Mouse (Mus musculus): Measurements from ENCODE around the gene Elmo1. TPM values are rescaled to one million over a fixed set of nuclear protein-coding genes. Genes with fewer than 3 reads are reported as not detected.

Gene Elmo1
- polyA plus RNA-seq, 1 experiment from 2014 or later, result 10.1 TPM

- Histone ChIP-seq H3K4me3 (no peak overlapping the region), H3K4me2 (no peak overlapping the region), H3K27ac (no peak overlapping the region), H3K9ac (no peak overlapping the region), H3K27me3 (no peaks in the 10 kb centered on the region), H3K36me3 (no peaks in the 10 kb centered on the region), H3K9me3 (replicated peaks) (no peaks in the 10 kb centered on the region), H3K4me1 (replicated peaks) (peaks cover 10% of the 10 kb centered on the region)
- WGBS, result 88% methylated on average over 2 of the region's 2 CpGs
- no peak for ATAC-seq (replicated peaks; ENCODE audit: insufficient number of reproducible peaks, insufficient read depth, low FRiP score, low read depth)
These were observed 217.0 kb downstream of the Elmo1 start for GRCm38 (mm10) chr13:20307381-20307780.

GRCm38 (mm10) chr13:20311612-20312011 lies 221.2 kb downstream of the Elmo1 start:
- Histone ChIP-seq H3K9me3 (replicated peaks) (no peaks in the 10 kb centered on the region), H3K36me3 (no peaks in the 10 kb centered on the region), H3K4me1 (replicated peaks) (peaks cover 4% of the 10 kb centered on the region), H3K9ac (no peak overlapping the region), H3K27me3 (no peaks in the 10 kb centered on the region), H3K4me3 (no peak overlapping the region), H3K4me2 (no peak overlapping the region), H3K27ac (no peak overlapping the region)
- ATAC-seq (replicated peaks; ENCODE audit: insufficient number of reproducible peaks, insufficient read depth, low FRiP score, low read depth), result 0 out of 2 replicates have a peak, but pooled peaks have one; percentile 35
- 21% methylated on average over 3 of the region's 3 CpGs for whole genome bisulfite sequencing

DNA sequence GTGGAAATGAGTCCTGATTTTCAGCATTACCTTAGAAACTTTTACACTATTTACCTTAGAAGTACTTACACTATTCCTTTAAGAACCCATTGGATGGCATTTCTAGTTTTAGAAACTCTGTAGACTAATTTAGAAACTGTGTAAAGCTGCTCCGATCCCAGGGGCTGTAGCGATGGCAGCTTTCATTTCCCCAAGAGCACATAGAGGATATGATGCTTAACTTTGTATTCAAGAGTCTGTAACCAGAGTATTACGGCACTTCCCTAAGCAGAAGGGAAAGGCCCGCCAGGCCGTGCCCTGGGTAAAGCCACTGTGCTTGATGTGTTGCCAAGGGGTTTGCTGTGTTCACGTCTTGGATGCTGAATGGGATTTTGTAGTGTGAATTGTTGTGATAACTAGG lies 222.9 kb downstream of the Elmo1 start:
- Histone ChIP-seq H3K4me3 (no peak overlapping the region), H3K27ac (no peak overlapping the region), H3K9ac (no peak overlapping the region), H3K36me3 (no peaks in the 10 kb centered on the region), H3K27me3 (no peaks in the 10 kb centered on the region), H3K9me3 (replicated peaks) (no peaks in the 10 kb centered on the region), H3K4me1 (replicated peaks) (no peaks in the 10 kb centered on the region), H3K4me2 (no peak overlapping the region)
- 73% methylated on average over 6 of the region's 6 CpGs for WGBS
- no peak for ATAC-seq (replicated peaks; ENCODE audit: insufficient number of reproducible peaks, insufficient read depth, low FRiP score, low read depth)

- ATAC-seq (replicated peaks; ENCODE audit: insufficient number of reproducible peaks, insufficient read depth, low FRiP score, low read depth), result no peak
- Histone ChIP-seq H3K36me3 (no peaks in the 10 kb centered on the region), H3K9ac (no peak overlapping the region), H3K9me3 (replicated peaks) (no peaks in the 10 kb centered on the region), H3K4me2 (no peak overlapping the region), H3K27ac (no peak overlapping the region), H3K4me1 (replicated peaks) (no peaks in the 10 kb centered on the region), H3K27me3 (no peaks in the 10 kb centered on the region), H3K4me3 (no peak overlapping the region)
- 79% methylated on average over 11 of the region's 11 CpGs for WGBS
These were observed 225.7 kb downstream of the Elmo1 start for GRCm38 (mm10) chr13:20316139-20316538.

GRCm38 (mm10) chr13:20318615-20319219 lies 228.3 kb downstream of the Elmo1 start:
- no peak for ATAC-seq (replicated peaks; ENCODE audit: insufficient number of reproducible peaks, insufficient read depth, low FRiP score, low read depth)
- no peaks in the 10 kb centered on the region for H3K36me3 ChIP-seq
- no peaks in the 10 kb centered on the region for H3K9me3 ChIP-seq (replicated peaks)
- WGBS, result 77% methylated on average over 3 of the region's 3 CpGs
- H3K4me1 ChIP-seq (replicated peaks), result no peaks in the 10 kb centered on the region
- no peak overlapping the region for H3K9ac ChIP-seq
- H3K4me2 ChIP-seq, result no peak overlapping the region
- no peak overlapping the region for H3K27ac ChIP-seq
- no peak overlapping the region for H3K4me3 ChIP-seq
- no peaks in the 10 kb centered on the region for H3K27me3 ChIP-seq

DNA sequence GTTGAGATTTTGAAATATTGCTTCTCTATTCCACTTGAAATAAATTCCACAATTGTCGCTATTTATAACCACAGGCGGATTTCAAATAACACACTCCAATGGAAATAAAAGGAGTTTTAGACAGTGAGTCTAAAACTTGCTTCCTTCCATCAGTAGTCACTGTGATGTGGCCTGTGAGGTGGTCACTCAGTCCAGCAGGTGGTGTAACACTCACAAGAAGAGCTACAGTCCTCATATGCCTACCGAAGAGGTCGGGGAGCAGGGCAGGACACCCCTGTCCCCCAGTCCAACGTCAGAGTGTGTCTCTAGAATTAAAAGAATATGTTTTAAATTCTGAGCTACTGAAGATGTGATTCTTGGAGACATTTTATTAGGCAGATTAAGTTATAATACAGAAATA lies 229.8 kb downstream of the Elmo1 start:
- no peaks in the 10 kb centered on the region for H3K27me3 ChIP-seq
- H3K27ac ChIP-seq, result no peak overlapping the region
- H3K9ac ChIP-seq, result no peak overlapping the region
- WGBS, result 76% methylated on average over 5 of the region's 5 CpGs
- no peaks in the 10 kb centered on the region for H3K36me3 ChIP-seq
- H3K4me3 ChIP-seq, result no peak overlapping the region
- no peaks in the 10 kb centered on the region for H3K9me3 ChIP-seq (replicated peaks)
- no peaks in the 10 kb centered on the region for H3K4me1 ChIP-seq (replicated peaks)
- ATAC-seq (replicated peaks; ENCODE audit: insufficient number of reproducible peaks, insufficient read depth, low FRiP score, low read depth), result no peak
- H3K4me2 ChIP-seq, result no peak overlapping the region

GRCm38 (mm10) chr13:20323478-20323877 lies 233.1 kb downstream of the Elmo1 start:
- Histone ChIP-seq H3K9ac (no peak overlapping the region), H3K9me3 (replicated peaks) (no peaks in the 10 kb centered on the region), H3K4me1 (replicated peaks) (no peaks in the 10 kb centered on the region), H3K27me3 (no peaks in the 10 kb centered on the region), H3K36me3 (no peaks in the 10 kb centered on the region), H3K4me3 (no peak overlapping the region), H3K4me2 (no peak overlapping the region), H3K27ac (no peak overlapping the region)
- no peak for ATAC-seq (replicated peaks; ENCODE audit: insufficient number of reproducible peaks, insufficient read depth, low FRiP score, low read depth)
- WGBS, result 85% methylated on average over 4 of the region's 4 CpGs

DNA sequence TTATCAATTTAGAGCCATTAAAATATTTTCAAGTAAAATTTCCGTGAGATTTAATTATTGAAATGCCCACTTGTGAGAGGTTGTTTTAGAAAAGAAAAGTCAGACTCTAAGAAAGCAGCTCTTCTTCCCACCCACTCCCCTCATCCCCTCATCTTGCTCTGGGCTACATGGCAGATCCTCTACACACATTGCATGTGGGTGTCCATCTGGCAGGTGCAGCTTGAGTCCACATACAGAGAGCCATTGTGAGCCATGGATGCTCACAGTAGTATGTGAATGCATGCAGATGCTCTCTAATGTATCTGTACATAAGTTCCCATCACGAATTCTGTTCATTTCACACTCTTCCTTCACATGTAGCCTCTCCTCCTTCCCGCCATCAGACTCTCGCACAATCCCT lies 236.7 kb downstream of the Elmo1 start:
- no peak overlapping the region for H3K9ac ChIP-seq
- H3K4me3 ChIP-seq, result no peak overlapping the region
- H3K36me3 ChIP-seq, result no peaks in the 10 kb centered on the region
- 88% methylated on average over 4 of the region's 4 CpGs for WGBS
- no peaks in the 10 kb centered on the region for H3K4me1 ChIP-seq (replicated peaks)
- H3K27ac ChIP-seq, result no peak overlapping the region
- H3K4me2 ChIP-seq, result no peak overlapping the region
- no peaks in the 10 kb centered on the region for H3K9me3 ChIP-seq (replicated peaks)
- ATAC-seq (replicated peaks; ENCODE audit: insufficient number of reproducible peaks, insufficient read depth, low FRiP score, low read depth), result no peak
- no peaks in the 10 kb centered on the region for H3K27me3 ChIP-seq

DNA sequence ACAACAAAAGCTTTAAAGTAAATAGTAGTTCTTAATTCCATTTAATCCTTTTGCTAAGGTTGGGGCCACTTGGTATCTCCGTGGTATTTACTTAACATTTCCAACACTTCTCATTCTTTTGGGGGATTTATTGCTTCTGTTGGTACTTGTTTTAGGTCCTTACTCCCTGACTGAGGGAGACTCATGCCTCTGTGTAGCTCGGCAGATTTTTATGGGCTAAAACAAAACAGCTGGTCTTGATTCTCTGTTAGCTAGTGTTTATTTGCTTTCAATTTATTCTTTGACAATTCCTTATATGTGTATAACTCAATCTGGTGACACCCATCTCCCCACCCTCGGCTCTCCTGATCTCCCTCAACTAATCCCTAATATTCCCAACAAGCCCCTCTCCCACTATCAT lies 237.6 kb downstream of the Elmo1 start:
- Histone ChIP-seq H3K36me3 (no peaks in the 10 kb centered on the region), H3K4me1 (replicated peaks) (no peaks in the 10 kb centered on the region), H3K9ac (no peak overlapping the region), H3K4me2 (no peak overlapping the region), H3K27ac (no peak overlapping the region), H3K27me3 (no peaks in the 10 kb centered on the region), H3K4me3 (no peak overlapping the region), H3K9me3 (replicated peaks) (no peaks in the 10 kb centered on the region)
- WGBS, result 71% methylated on average over 3 of the region's 3 CpGs
- no peak for ATAC-seq (replicated peaks; ENCODE audit: insufficient number of reproducible peaks, insufficient read depth, low FRiP score, low read depth)

DNA sequence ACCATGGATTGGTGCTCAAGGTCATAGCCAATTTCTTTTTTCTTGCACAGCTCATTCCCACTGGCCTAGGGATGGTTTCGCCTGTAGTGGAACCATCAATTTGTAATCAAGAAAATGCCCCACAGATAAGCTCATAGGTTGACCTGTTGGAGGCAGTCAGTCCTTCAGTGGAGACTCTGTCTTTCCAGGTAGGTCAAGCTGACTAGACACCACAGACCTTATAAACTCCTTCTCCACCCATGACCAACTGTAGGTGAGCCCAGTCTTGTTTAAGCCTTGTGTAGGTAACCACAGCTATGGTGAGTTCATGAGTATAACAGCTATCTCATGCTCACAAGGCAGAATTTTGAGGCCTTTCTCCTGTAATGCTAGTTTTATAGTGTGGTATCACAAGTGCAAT lies 238.3 kb downstream of the Elmo1 start:
- H3K27me3 ChIP-seq, result no peaks in the 10 kb centered on the region
- H3K4me2 ChIP-seq, result no peak overlapping the region
- WGBS, result 86% methylated on average over 1 of the region's 1 CpGs
- no peaks in the 10 kb centered on the region for H3K4me1 ChIP-seq (replicated peaks)
- no peaks in the 10 kb centered on the region for H3K36me3 ChIP-seq
- no peak for ATAC-seq (replicated peaks; ENCODE audit: insufficient number of reproducible peaks, insufficient read depth, low FRiP score, low read depth)
- no peaks in the 10 kb centered on the region for H3K9me3 ChIP-seq (replicated peaks)
- no peak overlapping the region for H3K4me3 ChIP-seq
- no peak overlapping the region for H3K27ac ChIP-seq
- H3K9ac ChIP-seq, result no peak overlapping the region

- no peaks in the 10 kb centered on the region for H3K9me3 ChIP-seq (replicated peaks)
These were observed 240.6 kb downstream of the Elmo1 start for GRCm38 (mm10) chr13:20330954-20331353.

DNA sequence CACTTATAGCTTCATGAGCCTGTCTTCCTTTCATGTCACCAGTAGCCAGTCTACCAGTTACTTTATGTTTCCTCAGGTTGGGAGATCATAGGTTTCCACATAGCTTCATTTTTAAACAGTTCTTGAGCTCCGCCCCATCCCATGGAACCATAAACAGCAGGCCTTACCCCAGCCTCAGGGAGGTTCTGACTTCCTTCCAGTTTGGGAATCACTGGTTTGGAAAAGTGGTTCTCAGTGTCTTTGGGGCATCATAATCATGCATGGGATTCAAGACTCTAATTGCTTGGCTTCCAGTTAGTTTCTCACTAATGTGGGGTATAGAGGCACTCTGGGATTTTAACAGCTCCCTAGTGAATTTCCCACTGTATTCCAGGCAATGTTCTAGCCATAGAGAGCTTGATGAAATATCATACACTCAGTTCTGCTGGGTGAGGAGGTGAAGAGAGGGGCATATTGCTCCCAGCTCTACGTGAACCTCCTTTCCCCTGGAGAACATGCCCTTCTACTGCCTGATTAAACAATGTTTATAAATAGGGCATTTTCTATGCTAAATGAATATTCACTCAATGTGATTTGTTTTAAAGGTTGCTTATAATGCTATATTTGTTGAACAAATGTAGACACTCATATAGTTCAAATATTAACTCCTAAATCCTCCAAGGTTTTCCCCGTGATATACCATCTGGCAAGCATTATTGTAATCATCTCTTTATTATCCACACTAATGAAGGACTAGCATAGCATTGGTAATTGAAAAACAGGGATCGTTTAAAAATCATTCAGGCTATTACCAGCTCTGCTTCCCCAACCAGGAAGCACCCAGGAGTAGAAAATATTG lies 244.9 kb downstream of the Elmo1 start:
- no peaks in the 10 kb centered on the region for H3K4me1 ChIP-seq (replicated peaks)
- no peak overlapping the region for H3K9ac ChIP-seq
- 81% methylated on average over 4 of the region's 4 CpGs for WGBS
- no peaks in the 10 kb centered on the region for H3K36me3 ChIP-seq
- no peaks in the 10 kb centered on the region for H3K9me3 ChIP-seq (replicated peaks)
- no peak overlapping the region for H3K27ac ChIP-seq
- no peak overlapping the region for H3K4me2 ChIP-seq
- ATAC-seq (replicated peaks; ENCODE audit: insufficient number of reproducible peaks, insufficient read depth, low FRiP score, low read depth), result no peak
- H3K4me3 ChIP-seq, result no peak overlapping the region
- no peaks in the 10 kb centered on the region for H3K27me3 ChIP-seq

More at GRCm38 (mm10) chr13:20330954-20331353, 240.6 kb downstream of the Elmo1 start:
- Histone ChIP-seq H3K4me2 (no peak overlapping the region), H3K9ac (no peak overlapping the region), H3K36me3 (no peaks in the 10 kb centered on the region), H3K27ac (no peak overlapping the region), H3K4me1 (replicated peaks) (no peaks in the 10 kb centered on the region), H3K4me3 (no peak overlapping the region), H3K27me3 (no peaks in the 10 kb centered on the region)
- no peak for ATAC-seq (replicated peaks; ENCODE audit: insufficient number of reproducible peaks, insufficient read depth, low FRiP score, low read depth)
- 78% methylated on average over 7 of the region's 7 CpGs for WGBS

Data from heart, embryonic 15.5 days (tissue).